Comparison of ENCODE assay signal across 20 mouse cellular contexts in genomic region chr11:4192757-4193156, GRCm38 (mm10). TPM values are rescaled to one million over a fixed set of nuclear protein-coding genes. Genes with fewer than 3 reads are reported as not detected.
DNase-seq lines count a peak whose midpoint lies in the region; ATAC-seq and TF ChIP-seq lines count a peak whose summit lies in the region.
"Had no signal": no experiment of that assay in that cellular context is flagged by ENCODE, and none has a peak within 500 bp of the region (broad histone marks: within the 10 kb centered on the region; RNA-seq: fewer than 3 reads in every experiment).

No protein-coding gene starts in this region.

- ATAC-seq in neural tube, embryonic 15.5 days (ENCODE audit: low FRiP score), result no peak
- peak; percentile 50; the same call in 1 of the 2 replicates for ATAC-seq in limb, embryonic 13.5 days (ENCODE audit: low FRiP score, low read depth)
- ATAC-seq: forebrain, embryonic 16.5 days; inflammation-experienced regulatory T-cells, adult 6 months; midbrain, embryonic 16.5 days had no signal

- DNase-seq in kidney, adult 2 months, result no peak
- DNase-seq in kidney, adult 8-10 months, result no peak
- DNase-seq in neural tube, embryonic 10.5 days (ENCODE audit: extremely low spot score, low spot score), result no peak
- DNase-seq in right cerebral cortex, postnatal 25 days, result no peak
- no peak for DNase-seq in adrenal gland, postnatal 4 days (ENCODE audit: low spot score in 2 of 2)
- DNase-seq: adrenal gland, postnatal 10 days; cerebellum, adult 8-10 months; gastrocnemius, postnatal 14 days; heart, postnatal 14 days; liver; lung, adult 18-20 months; retina, postnatal 1 day; spleen, adult 18-20 months had no signal

- H3K4me1 ChIP-seq in kidney, adult 2 months (ENCODE audit: control insufficient read depth, insufficient read depth, low read length), result peaks cover 76% of the 10 kb centered on the region
- peaks cover 39% of the 10 kb centered on the region for H3K4me1 ChIP-seq in neural tube, embryonic 15.5 days
- peaks cover 63% of the 10 kb centered on the region for H3K4me1 ChIP-seq in limb, embryonic 13.5 days

- no peaks in the 10 kb centered on the region for H3K36me3 ChIP-seq in kidney, adult 2 months (ENCODE audit: control insufficient read depth, insufficient read depth, low read length)
- H3K36me3 ChIP-seq in neural tube, embryonic 15.5 days, result no peaks in the 10 kb centered on the region
- no peaks in the 10 kb centered on the region; the same call in 1 of the 2 replicates for H3K36me3 ChIP-seq in limb, embryonic 13.5 days
- H3K36me3 ChIP-seq: neural tube, embryonic 13.5 days had no signal

- TF ChIP-seq CTCF in kidney, adult 2 months (conservative IDR thresholded peaks at IDR 0.05; ENCODE audit: insufficient read depth, insufficient read length, low read depth, low read length), result no peak

- no peaks in the 10 kb centered on the region for H3K27me3 ChIP-seq in kidney, adult 2 months (replicated peaks; ENCODE audit: control insufficient read depth, insufficient read depth, low read length)
- no peaks in the 10 kb centered on the region for H3K27me3 ChIP-seq in neural tube, embryonic 15.5 days (replicated peaks)
- no peaks in the 10 kb centered on the region for H3K27me3 ChIP-seq in limb, embryonic 13.5 days
- H3K27me3 ChIP-seq: neural tube, embryonic 13.5 days had no signal

- no peak overlapping the region for H3K9ac ChIP-seq in neural tube, embryonic 15.5 days (replicated peaks)
- no peak overlapping the region for H3K9ac ChIP-seq in limb, embryonic 13.5 days
- H3K9ac ChIP-seq: neural tube, embryonic 13.5 days had no signal

- H3K4me3 ChIP-seq in kidney, adult 2 months (ENCODE audit: insufficient read depth, low read depth, low read length), result no peak overlapping the region
- H3K4me3 ChIP-seq in neural tube, embryonic 15.5 days (replicated peaks), result no peak overlapping the region
- no peak overlapping the region for H3K4me3 ChIP-seq in limb, embryonic 13.5 days
- H3K4me3 ChIP-seq: erythroblast, embryonic 14.5 days; neural tube, embryonic 13.5 days had no signal

- no peaks in the 10 kb centered on the region for H3K9me3 ChIP-seq in neural tube, embryonic 15.5 days (replicated peaks)
- no peaks in the 10 kb centered on the region for H3K9me3 ChIP-seq in limb, embryonic 13.5 days
- H3K9me3 ChIP-seq: neural tube, embryonic 13.5 days had no signal

- 55% methylated on average over 3 of the region's 3 CpGs for WGBS in kidney, adult 2 months
- 81% methylated on average over 3 of the region's 3 CpGs for WGBS in neural tube, embryonic 15.5 days
- whole genome bisulfite sequencing in limb, embryonic 13.5 days, result 56% methylated on average over 3 of the region's 3 CpGs

- TF ChIP-seq POLR2A in kidney, adult 2 months (IDR thresholded peaks at IDR 0.05; ENCODE audit: low read depth, low read length), result no peak

- H3K27ac ChIP-seq in kidney, adult 2 months (ENCODE audit: insufficient read depth, low read depth, low read length), result peak overlapping the region; percentile 3; the same call in 1 of the 2 replicates
- H3K27ac ChIP-seq in neural tube, embryonic 15.5 days (replicated peaks), result peak overlapping the region; percentile 1
- H3K27ac ChIP-seq in limb, embryonic 13.5 days, result peak overlapping the region; percentile 87
- H3K27ac ChIP-seq: neural tube, embryonic 13.5 days had no signal

- H3K4me2 ChIP-seq in neural tube, embryonic 15.5 days, result no peak overlapping the region
- peak overlapping the region; percentile 23 for H3K4me2 ChIP-seq in limb, embryonic 13.5 days (replicated peaks)
- H3K4me2 ChIP-seq: neural tube, embryonic 13.5 days had no signal

RNA-seq across cellular contexts. Expression of gene Tbc1d10a, which starts 6.2 kb away (rescaled TPM):
- 91.4 and 115 TPM in 2 replicates for polyA plus RNA-seq in kidney, adult 2 months (2012; rRNA removed)
- 40.2 and 40.3 TPM in 2 replicates for polyA plus RNA-seq in neural tube, embryonic 15.5 days (2015; fragmentation: Nextera tagmentation; extraction: Ambion mirVana)
- 40.2 and 42.3 TPM in 2 replicates for polyA plus RNA-seq in limb, embryonic 13.5 days (2015; fragmentation: Nextera tagmentation; extraction: Ambion mirVana)
- total RNA-seq in adrenal gland, postnatal 4 days (2021), result 10 to 100 TPM; 19.0 to 19.9 TPM

RNA-seq across cellular contexts. Expression of gene Castor1, which starts 25.3 kb away (rescaled TPM):
- polyA plus RNA-seq in kidney, adult 2 months (2012; rRNA removed), result 15.8 and 16.3 TPM in 2 replicates
- 5.5 and 17.4 TPM in 2 replicates for polyA plus RNA-seq in neural tube, embryonic 15.5 days (2015; fragmentation: Nextera tagmentation; extraction: Ambion mirVana)
- polyA plus RNA-seq in limb, embryonic 13.5 days (2015; fragmentation: Nextera tagmentation; extraction: Ambion mirVana), result 4.5 and 4.7 TPM in 2 replicates
- 1 to 10 TPM; 6.3 to 6.6 TPM for total RNA-seq in adrenal gland, postnatal 4 days (2021)

RNA-seq across cellular contexts. Expression of gene Sf3a1, which starts 32.6 kb away (rescaled TPM):
- polyA plus RNA-seq in kidney, adult 2 months (2012; rRNA removed), result 21.0 and 21.1 TPM in 2 replicates
- polyA plus RNA-seq in neural tube, embryonic 15.5 days (2015; fragmentation: Nextera tagmentation; extraction: Ambion mirVana), result 41.8 and 47.4 TPM in 2 replicates
- polyA plus RNA-seq in limb, embryonic 13.5 days (2015; fragmentation: Nextera tagmentation; extraction: Ambion mirVana), result 57.0 and 65.7 TPM in 2 replicates
- total RNA-seq in adrenal gland, postnatal 4 days (2021), result 10 to 100 TPM; 70.4 to 71.6 TPM

RNA-seq across cellular contexts. Expression of gene Ccdc157, which starts 32.7 kb away (rescaled TPM):
- 9.6 and 12.1 TPM in 2 replicates for polyA plus RNA-seq in kidney, adult 2 months (2012; rRNA removed)
- polyA plus RNA-seq in neural tube, embryonic 15.5 days (2015; fragmentation: Nextera tagmentation; extraction: Ambion mirVana), result 7.5 and 10.0 TPM in 2 replicates
- polyA plus RNA-seq in limb, embryonic 13.5 days (2015; fragmentation: Nextera tagmentation; extraction: Ambion mirVana), result 9.5 and 10.3 TPM in 2 replicates
- 10 to 100 TPM; 13.8 to 18.6 TPM for total RNA-seq in adrenal gland, postnatal 4 days (2021)

RNA-seq across cellular contexts. Expression of gene Osm, which starts 43.5 kb away (rescaled TPM):
- 0.07 and 0.20 TPM in 2 replicates for polyA plus RNA-seq in kidney, adult 2 months (2012; rRNA removed)
- 0.73 TPM in 1 of 2 replicates, not detected in the other for polyA plus RNA-seq in neural tube, embryonic 15.5 days (2015; fragmentation: Nextera tagmentation; extraction: Ambion mirVana)
- polyA plus RNA-seq in limb, embryonic 13.5 days (2015; fragmentation: Nextera tagmentation; extraction: Ambion mirVana), result 0.06 TPM in 1 of 2 replicates, not detected in the other
- total RNA-seq in adrenal gland, postnatal 4 days (2021), result under 1 TPM; 0.11 to 0.23 TPM
- total RNA-seq: gastrocnemius, postnatal 14 days had no signal
- polyA plus RNA-seq: forebrain, embryonic 16.5 days; neural tube, embryonic 13.5 days had no signal

Comparison
In these comparisons a context has a peak if more than half of its experiments do, and no peak if none do; other contexts are left out.
1. H3K27ac ChIP-seq: peak in every context shown above with its lines; median percentile 87 in limb, embryonic 13.5 days; 3 in kidney, adult 2 months; 1 in neural tube, embryonic 15.5 days.